ENCODE assay signal across 25 mouse cellular contexts in genomic region chr10:45106541-45106940, GRCm38 (mm10). TPM values are rescaled to one million over a fixed set of nuclear protein-coding genes. Genes with fewer than 3 reads are reported as not detected.
DNase-seq lines count a peak whose midpoint lies in the region; ATAC-seq and TF ChIP-seq lines count a peak whose summit lies in the region.
"Had no signal": no experiment of that assay in that cellular context is flagged by ENCODE, and none has a peak within 500 bp of the region (broad histone marks: within the 10 kb centered on the region; RNA-seq: fewer than 3 reads in every experiment).

No protein-coding gene starts in this region.

- H3K4me3 ChIP-seq in kidney, adult 2 months (ENCODE audit: insufficient read depth, low read depth, low read length): no peak overlapping the region
- no peak overlapping the region for H3K4me3 ChIP-seq in kidney, postnatal 0 days (replicated peaks; ENCODE audit: low read depth, low read length)
- H3K4me3 ChIP-seq in spleen, adult 2 months (ENCODE audit: extremely low read depth, insufficient read depth, insufficient read length): no peak overlapping the region
- H3K4me3 ChIP-seq: embryonic facial prominence, embryonic 10.5 days; embryonic facial prominence, embryonic 12.5 days; forebrain, embryonic 13.5 days had no signal

- TF ChIP-seq POLR2A in kidney, adult 2 months (IDR thresholded peaks at IDR 0.05; ENCODE audit: low read depth, low read length): no peak
- TF ChIP-seq POLR2A in spleen, adult 2 months (IDR thresholded peaks at IDR 0.05; ENCODE audit: low read depth, low read length): no peak

- H3K4me2 ChIP-seq in kidney, postnatal 0 days (ENCODE audit: low read length): no peak overlapping the region
- H3K4me2 ChIP-seq: embryonic facial prominence, embryonic 12.5 days; forebrain, embryonic 13.5 days had no signal

- DNase-seq in kidney, adult 2 months: peak; percentile 17
- DNase-seq in kidney, adult 18-20 months: no peak
- no peak for DNase-seq in kidney, postnatal 0 days (ENCODE audit: low spot score)
- no peak for DNase-seq in kidney, postnatal 4 days
- peak; percentile 18 to 25 for DNase-seq in kidney, postnatal 36 days
- DNase-seq in kidney, adult 11 months: no peak
- DNase-seq in spleen, adult 2 months (ENCODE audit: low read depth in 1 of 2, low spot score in 2 of 2): no peak
- DNase-seq in spleen, postnatal 10 days (ENCODE audit: low spot score in 2 of 2): no peak
- DNase-seq: adrenal gland, adult 8-10 months; adrenal gland, postnatal 14 days; adrenal gland, postnatal 36 days; B cell, adult 2 months; cerebellum, adult 11-12 months; cerebellum, adult 2 months; cerebellum, adult 9-10 months; cerebellum, postnatal 10 days; cerebellum, postnatal 25 days had no signal

- H3K27me3 ChIP-seq in kidney, adult 2 months (replicated peaks; ENCODE audit: control insufficient read depth, insufficient read depth, low read length): no peaks in the 10 kb centered on the region
- no peaks in the 10 kb centered on the region for H3K27me3 ChIP-seq in kidney, postnatal 0 days (ENCODE audit: insufficient read depth, low read length)
- H3K27me3 ChIP-seq in spleen, adult 2 months (ENCODE audit: control insufficient read depth, insufficient read depth, low read length): no peaks in the 10 kb centered on the region
- H3K27me3 ChIP-seq: CH12.LX; embryonic facial prominence, embryonic 12.5 days; forebrain, embryonic 13.5 days; Patski had no signal

- no peak for TF ChIP-seq CTCF in kidney, adult 2 months (conservative IDR thresholded peaks at IDR 0.05; ENCODE audit: insufficient read depth, insufficient read length, low read depth, low read length)
- no peak for TF ChIP-seq CTCF in kidney, postnatal 0 days (IDR thresholded peaks at IDR 0.05; ENCODE audit: low read depth)
- TF ChIP-seq CTCF in spleen, adult 2 months (IDR thresholded peaks at IDR 0.05; ENCODE audit: extremely low read depth, insufficient read depth, insufficient read length, insufficient replicate concordance): no peak

- no peak overlapping the region for H3K27ac ChIP-seq in kidney, adult 2 months (ENCODE audit: insufficient read depth, low read depth, low read length)
- no peak overlapping the region for H3K27ac ChIP-seq in kidney, postnatal 0 days
- H3K27ac ChIP-seq in spleen, adult 2 months (ENCODE audit: insufficient read depth, low read length): peak overlapping the region; percentile 46
- H3K27ac ChIP-seq: embryonic facial prominence, embryonic 10.5 days; embryonic facial prominence, embryonic 12.5 days; forebrain, embryonic 13.5 days had no signal

- H3K9me3 ChIP-seq in kidney, postnatal 0 days (replicated peaks; ENCODE audit: low read length): no peaks in the 10 kb centered on the region
- H3K9me3 ChIP-seq: embryonic facial prominence, embryonic 10.5 days; embryonic facial prominence, embryonic 12.5 days; forebrain, embryonic 13.5 days; G1E had no signal

- H3K4me1 ChIP-seq in kidney, adult 2 months (ENCODE audit: control insufficient read depth, insufficient read depth, low read length): 0 out of 2 replicates have a peak, but pooled peaks cover 3% of the 10 kb centered on the region
- H3K4me1 ChIP-seq in kidney, postnatal 0 days (replicated peaks; ENCODE audit: insufficient read depth, low read length): 0 out of 2 replicates have a peak, but pooled peaks cover 5% of the 10 kb centered on the region
- H3K4me1 ChIP-seq in spleen, adult 2 months (ENCODE audit: control insufficient read depth, insufficient read depth, insufficient read length): peaks cover 11% of the 10 kb centered on the region
- H3K4me1 ChIP-seq: embryonic facial prominence, embryonic 10.5 days; embryonic facial prominence, embryonic 12.5 days had no signal

- peaks cover 5% of the 10 kb centered on the region for H3K36me3 ChIP-seq in kidney, adult 2 months (ENCODE audit: control insufficient read depth, insufficient read depth, low read length)
- H3K36me3 ChIP-seq in kidney, postnatal 0 days (ENCODE audit: insufficient read depth, low read length): peaks cover 27% of the 10 kb centered on the region; the same call in 1 of the 2 replicates
- H3K36me3 ChIP-seq in spleen, adult 2 months (ENCODE audit: control insufficient read depth, insufficient read depth, low read length): peaks cover 2% of the 10 kb centered on the region; the same call in 1 of the 2 replicates

- 54% methylated on average over 4 of the region's 4 CpGs for WGBS in kidney, adult 2 months
- 75% methylated on average over 4 of the region's 4 CpGs for WGBS in kidney, postnatal 0 days
- WGBS in spleen, adult 2 months: 46% methylated on average over 4 of the region's 4 CpGs

- H3K9ac ChIP-seq in kidney, postnatal 0 days (ENCODE audit: low read depth, low read length): no peak overlapping the region
- H3K9ac ChIP-seq: embryonic facial prominence, embryonic 12.5 days; forebrain, embryonic 13.5 days had no signal

- 0 out of 2 replicates have a peak, but pooled peaks have one; percentile 57 for ATAC-seq in kidney, postnatal 0 days (replicated peaks; ENCODE audit: low FRiP score, low read depth)
- ATAC-seq: activated CD4-positive, CD25-positive, alpha-beta regulatory T cell, adult 4 months; CD4-positive, CD25-positive, alpha-beta regulatory T cell, adult 4 months; forebrain, embryonic 13.5 days; Patski had no signal

RNA-seq across cellular contexts. Expression of gene Prep, which starts 39.5 kb away (rescaled TPM):
- 6.6 and 7.0 TPM in 2 replicates for polyA plus RNA-seq in kidney, adult 2 months (2012; rRNA removed)
- 12.8 and 15.6 TPM in 2 replicates for polyA plus RNA-seq in kidney, postnatal 0 days (2015; fragmentation: Nextera tagmentation; extraction: Ambion mirVana)
- 5.2 and 6.9 TPM in 2 replicates for polyA plus RNA-seq in spleen, adult 2 months (2012; rRNA removed)

Comparison
In these comparisons a context has a peak if more than half of its experiments do, and no peak if none do; other contexts are left out.
1. DNase-seq: peak in kidney, adult 2 months (single experiment) and kidney, postnatal 36 days (2 of 2); none in kidney, adult 18-20 months (single experiment), kidney, postnatal 0 days (single experiment), kidney, postnatal 4 days (0 of 2), kidney, adult 11 months (single experiment), spleen, adult 2 months (0 of 2) and spleen, postnatal 10 days (0 of 2).